Mouse (Mus musculus): ENCODE data around the gene Ly6g6f.

- TF ChIP-seq CTCF (IDR thresholded peaks at IDR 0.05; ENCODE audit: control insufficient read depth, insufficient read depth, insufficient replicate concordance, low read depth, low read length) (no peak), POLR2A (IDR thresholded peaks at IDR 0.05; ENCODE audit: control insufficient read depth, low read depth, low read length) (no peak)
Measured at GRCm38 (mm10) chr17:35125578-35125977, 40.2 kb upstream of the Ly6g6f start.

Data from testis, adult 2 months (tissue).